Mouse (Mus musculus): ENCODE data around the gene Tmem17. TPM values are rescaled to one million over a fixed set of nuclear protein-coding genes. Genes with fewer than 3 reads are reported as not detected.
A peak's percentile ranks its signal among the peaks of the same experiment; 100 is the strongest.

Gene Tmem17
- total RNA-seq (2021), result 1 to 10 TPM; 5.8 to 7.6 TPM

DNA sequence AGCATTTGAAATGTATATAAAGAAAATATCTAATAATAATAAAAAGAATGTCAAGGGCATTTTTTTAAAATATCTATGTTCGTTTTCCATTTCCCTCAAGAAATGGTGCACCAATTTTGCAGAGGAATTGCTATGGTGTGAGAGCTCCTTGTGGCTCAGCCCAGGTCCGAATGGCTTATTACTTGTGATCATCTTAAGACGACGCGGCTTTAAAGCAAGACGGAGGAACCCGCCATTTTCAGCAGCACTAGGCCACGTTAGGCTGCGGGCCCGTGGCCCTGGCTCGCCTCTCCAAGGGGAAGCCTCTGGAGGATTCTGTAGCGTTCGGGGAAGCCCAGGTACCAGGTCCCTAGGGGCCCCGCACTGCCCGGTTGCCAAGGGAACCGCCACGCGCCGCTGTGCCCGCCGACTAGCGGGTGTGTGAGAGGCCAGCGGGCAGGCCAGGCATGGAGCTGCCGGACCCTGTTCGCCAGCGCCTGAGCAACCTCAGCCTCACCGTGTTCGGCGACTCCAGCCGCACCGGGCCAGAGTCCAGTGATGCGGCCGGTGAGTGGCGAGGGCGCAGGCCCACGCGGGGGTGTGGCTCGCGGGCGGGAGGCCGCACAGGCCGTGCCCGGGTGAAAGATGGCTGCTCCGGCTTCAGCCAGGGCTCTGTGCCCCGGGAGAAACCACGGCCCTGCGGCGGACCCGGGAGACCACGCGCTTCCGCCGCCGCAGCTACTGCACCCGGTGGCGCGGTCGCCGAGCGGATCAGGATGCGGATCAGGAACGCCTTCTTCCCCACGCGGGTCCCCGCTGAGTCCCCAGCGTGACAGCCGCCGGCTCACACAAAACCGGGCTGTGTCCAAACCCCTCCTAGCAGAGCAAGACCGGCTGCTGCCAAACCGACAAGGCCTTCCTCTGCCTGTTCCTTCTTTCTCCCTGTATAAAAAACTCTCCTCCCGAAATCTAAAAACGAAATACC lies at the start of gene Tmem17:
Gene Tmem17, plus strand, starts transcription at position 51 of the 964 bp plus-strand sequence.
- intact Hi-C loops (cut with DNase I), result loop anchor here (1.0 to 10.0 kb wide), 5 partner anchors 50 to 462 kb away; partner anchors contain the start of gene Zrsr1
- DNase-seq (ENCODE audit: low spot score in 2 of 2), result peak; percentile 86 to 87

DNA sequence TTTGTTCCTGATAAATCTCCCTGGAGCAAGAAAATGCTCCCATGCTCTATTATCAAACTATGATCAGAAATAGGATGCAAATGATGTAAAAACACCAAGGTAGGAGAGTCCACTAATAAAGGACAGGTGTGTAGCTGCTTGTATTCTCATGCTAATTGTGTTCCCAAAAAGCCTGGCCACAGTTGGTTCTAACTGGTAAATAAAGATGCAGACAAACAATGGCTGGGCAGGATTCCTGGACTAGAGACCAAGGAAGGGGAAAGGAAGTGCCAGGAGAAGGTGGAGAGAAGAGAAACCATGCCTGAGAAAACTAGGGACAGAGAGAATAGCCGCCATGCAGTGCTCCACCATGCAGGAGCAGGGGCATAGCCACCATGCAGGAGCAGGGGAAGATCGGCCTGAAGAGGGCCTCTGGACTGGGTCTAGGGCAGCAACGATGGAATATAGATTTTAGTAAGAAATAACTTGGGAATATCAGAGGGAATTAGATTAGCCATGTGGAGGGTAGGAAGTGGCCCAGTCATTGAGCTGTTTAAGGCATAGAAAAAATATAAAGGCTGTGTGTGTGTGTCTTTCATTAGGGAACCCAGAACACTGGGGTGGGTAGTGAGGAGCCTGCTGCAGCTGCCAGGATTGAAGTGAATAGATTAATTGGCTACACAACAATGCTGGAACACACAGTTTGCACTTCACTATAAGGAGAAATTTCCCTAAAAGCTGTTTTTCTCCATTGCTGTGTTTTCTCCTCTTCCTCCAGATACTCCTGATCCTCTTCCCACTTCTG lies 31.9 kb upstream of the Tmem17 start:
- intact Hi-C loops (cut with DNase I), result no loop called here
- no peak for DNase-seq (ENCODE audit: low spot score in 2 of 2)

DNA sequence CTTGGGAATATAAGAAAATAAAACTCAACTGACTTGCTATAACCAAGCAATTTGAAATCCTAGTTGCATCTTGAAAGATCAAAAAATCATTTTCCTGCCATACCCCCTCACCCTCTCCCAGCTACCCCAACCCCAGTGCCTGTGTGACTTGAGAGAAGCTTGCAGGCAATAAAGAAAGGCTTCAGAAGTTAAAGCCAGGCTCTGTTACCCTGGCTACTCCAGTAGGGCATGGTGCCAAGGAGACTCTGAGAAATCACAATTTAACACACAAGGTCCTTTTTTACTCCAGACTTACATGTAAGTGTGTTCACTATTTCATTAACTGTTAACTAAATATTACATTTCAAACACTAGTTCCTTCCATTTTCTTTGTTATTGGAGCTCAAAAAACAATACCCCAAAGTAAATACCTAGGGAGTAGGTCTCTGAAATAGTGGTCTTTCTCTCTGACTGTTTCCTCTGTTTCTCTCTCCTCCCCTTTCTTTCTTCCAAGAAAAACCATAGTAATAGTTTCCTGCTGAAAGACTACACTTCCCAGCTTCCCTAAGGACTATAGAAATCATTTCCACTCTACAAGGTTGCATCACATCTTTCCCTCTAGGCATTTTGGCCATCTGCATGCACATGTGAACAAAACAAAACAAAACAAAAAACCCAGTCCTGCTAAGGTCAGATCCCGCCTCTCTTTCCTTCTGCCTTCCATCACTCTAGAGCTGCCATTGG lies 30.1 kb upstream of the Tmem17 start:
- intact Hi-C loops (cut with DNase I), result no loop called here
- DNase-seq (ENCODE audit: low spot score in 2 of 2), result no peak

DNA sequence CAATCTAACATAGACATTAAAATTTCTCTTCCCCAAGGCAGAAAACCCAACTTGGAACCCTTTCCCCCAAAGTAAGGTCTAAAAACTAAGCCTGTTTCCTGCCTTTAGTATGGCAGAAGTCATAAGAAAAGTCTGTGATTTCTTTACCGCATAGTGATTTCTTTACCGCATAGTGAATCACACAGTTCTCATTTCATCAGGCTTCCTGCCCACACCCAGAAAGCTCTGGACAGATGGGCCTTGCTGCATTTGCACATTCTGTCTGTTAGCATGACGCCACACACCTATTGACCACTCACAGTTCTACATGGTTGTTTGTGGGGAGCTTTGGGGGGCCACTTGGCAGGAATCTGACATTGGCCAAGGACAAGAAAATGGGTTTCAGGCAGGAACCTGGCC lies 29.5 kb upstream of the Tmem17 start:
- intact Hi-C loops (cut with DNase I), result no loop called here
- DNase-seq (ENCODE audit: low spot score in 2 of 2), result peak in 1 of 2 experiments; percentile 61

DNA sequence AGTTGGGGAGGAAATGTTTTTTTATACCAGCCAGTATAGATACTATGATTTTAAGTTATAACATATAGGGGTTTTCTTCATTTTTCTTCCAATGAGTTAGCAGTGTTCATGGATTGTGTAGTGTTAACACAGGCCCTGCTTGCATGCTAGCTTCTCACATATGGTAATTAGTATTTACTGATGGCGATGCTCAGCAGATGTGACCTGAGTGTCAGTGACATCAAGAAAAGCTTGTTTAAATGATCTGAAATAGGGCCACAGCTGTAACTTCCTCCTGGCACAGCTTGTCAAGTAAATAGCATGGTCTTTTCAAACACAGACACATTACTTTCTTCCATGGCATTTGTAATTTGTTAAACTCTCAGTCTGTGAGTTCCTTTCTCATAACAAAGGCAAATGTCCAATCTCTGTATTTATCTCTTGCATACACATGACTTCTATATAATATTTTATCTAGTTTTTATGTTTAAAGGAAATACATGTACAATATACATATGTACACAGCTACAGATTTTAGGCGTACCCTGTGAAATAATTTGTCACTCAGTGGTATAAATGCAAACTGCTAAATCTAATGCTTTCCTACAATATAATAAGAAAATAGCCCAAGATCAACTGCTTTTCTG lies 18.1 kb upstream of the Tmem17 start:
- intact Hi-C loops (cut with DNase I), result no loop called here
- no peak for DNase-seq (ENCODE audit: low spot score in 2 of 2)

DNA sequence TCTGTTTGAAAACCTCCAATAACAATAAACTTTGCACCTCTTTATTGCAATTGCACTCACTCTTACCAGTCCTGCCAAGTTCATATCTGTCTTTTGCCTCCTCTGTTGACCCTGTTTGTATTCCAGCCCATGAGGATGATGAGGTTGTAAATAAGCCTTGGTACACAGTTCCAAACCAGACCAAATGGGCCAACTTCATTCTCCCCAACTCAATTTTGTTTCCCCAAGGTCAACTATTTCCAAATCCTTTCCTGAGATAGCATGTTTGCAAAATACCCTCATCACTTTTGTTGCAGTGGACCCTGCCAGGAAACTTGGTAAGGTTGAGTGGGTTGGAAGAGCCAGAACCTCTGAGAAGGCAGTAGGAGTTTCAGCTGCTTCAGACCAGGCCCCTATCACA lies 16.9 kb upstream of the Tmem17 start:
- DNase-seq (ENCODE audit: low spot score in 2 of 2), result no peak
- intact Hi-C loops (cut with DNase I), result no loop called here

DNA sequence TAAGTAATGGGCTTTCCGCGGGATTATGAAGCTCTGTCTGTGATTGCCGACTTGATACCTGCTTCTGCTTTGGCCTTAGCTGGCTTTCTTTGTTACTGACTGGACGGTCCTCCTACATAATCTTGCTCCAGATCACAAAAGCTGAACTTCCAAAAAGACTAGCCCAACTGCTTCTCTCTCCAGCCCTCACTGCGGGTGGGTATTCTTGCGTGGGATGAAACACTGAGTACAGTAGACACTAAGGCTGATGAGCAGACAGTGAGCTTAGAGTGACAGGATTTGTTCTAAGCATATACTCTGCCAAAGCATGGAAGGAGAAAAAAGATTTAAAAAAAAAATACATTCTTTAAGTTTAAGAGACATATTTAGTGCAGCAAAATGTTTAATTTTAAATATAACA lies 12.5 kb upstream of the Tmem17 start:
- peak; percentile 26 to 74 for DNase-seq (ENCODE audit: low spot score in 2 of 2)
- intact Hi-C loops (cut with DNase I), result no loop called here

DNA sequence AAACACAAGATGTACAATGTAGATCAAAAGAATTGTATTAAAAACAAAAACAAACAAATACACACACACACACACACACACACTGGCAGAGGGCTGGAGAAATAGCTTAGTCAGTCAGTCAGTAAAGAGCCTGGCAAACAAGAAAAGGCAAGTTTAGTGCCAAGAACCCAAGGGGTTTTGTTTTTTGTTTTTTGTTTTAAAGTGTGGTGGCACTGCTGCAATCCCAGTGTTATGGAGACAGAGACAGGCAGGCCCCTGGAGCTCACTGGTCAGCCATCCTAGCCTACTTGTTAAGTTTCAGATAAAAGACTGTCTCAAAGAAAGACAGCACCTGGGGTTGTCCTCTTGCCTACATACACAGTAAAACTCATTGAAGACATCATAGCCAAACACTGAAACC lies 12.0 kb upstream of the Tmem17 start:
- intact Hi-C loops (cut with DNase I), result no loop called here
- peak in 1 of 2 experiments; percentile 9 for DNase-seq (ENCODE audit: low spot score in 2 of 2)

DNA sequence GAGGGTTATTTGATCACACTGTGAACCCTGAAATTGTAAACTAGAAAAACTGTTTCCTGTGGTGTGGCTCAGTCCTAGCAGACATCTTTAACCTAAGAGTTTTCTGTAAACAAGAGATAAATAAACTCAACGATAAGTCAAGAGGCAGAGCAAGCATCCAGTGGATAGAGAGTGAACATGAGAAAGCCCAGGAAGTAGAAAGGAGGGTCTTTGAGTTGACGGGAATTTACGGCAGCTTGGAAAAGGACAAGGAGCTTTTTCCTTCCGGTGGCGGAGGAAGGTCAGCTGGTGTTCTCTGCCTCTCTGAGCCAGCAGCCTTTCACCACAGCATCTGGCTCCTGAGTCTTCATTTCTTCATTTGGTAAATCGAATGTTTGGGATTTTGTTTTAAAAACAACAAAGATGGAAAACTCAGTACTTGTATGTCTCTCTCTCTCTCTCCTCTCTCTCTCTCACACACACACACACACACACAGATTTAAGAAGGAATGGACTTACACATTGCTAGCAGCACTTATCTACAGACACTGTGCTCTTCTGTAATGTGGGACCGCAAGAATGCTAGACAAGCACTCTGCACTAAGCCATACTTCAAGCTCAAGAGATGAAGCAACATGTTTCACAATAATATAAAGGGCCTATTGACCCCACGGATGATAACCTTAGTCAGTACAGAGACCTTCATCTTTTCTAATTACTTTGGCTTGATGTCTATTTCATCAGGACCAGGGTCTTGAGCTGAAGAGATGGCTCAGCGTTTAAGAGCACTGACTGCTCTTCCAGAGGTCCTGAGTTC lies 10.9 kb upstream of the Tmem17 start:
- intact Hi-C loops (cut with DNase I), result no loop called here
- no peak for DNase-seq (ENCODE audit: low spot score in 2 of 2)

DNA sequence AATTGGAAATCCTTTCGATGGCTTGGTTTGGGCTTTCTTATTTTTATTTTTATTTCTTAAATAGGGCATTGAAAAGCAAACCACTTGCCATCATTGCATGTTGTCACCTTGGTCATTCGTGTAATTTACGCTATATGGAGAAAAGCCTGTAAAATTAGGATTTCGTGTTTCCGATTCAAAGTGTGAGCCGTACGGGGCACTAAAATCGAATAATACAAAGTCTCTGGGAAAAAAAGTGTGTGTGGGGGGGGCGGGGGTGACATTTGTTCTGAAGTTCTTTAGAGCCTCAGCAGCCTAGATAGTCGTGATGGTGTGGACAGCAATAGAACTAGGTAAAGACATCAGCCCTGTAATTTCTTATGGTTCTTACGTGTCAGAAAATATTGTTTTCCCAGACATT lies 1.2 kb downstream of the Tmem17 start:
- DNase-seq (ENCODE audit: low spot score in 2 of 2), result no peak
- intact Hi-C loops (cut with DNase I), result loop anchor here (2.0 to 10.0 kb wide), 4 partner anchors 49 to 462 kb away; partner anchors contain the start of gene Zrsr1

DNA sequence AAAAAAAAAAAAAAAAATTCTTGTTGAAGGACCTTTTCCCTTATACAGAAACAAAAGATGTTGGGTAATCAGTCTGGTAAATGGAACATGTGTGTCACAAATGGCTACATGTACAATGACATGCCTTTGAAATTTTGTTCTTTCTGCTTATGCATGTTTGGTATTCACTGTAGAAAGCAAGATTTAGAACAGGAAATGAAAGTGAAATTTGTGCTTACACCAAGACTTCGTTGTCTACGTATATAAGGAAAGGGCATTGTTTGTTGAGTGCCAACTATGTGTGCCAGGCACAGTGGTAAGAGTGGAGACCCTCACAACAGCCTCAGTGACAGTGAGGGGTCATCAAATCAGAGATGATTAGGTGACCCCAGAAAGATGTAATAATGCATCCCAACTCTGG lies 3.2 kb downstream of the Tmem17 start:
- intact Hi-C loops (cut with DNase I), result loop anchor here (10.0 kb wide), 1 partner anchor 460 kb away; the partner anchor contains the start of gene Zrsr1
- DNase-seq (ENCODE audit: low spot score in 2 of 2), result no peak

DNA sequence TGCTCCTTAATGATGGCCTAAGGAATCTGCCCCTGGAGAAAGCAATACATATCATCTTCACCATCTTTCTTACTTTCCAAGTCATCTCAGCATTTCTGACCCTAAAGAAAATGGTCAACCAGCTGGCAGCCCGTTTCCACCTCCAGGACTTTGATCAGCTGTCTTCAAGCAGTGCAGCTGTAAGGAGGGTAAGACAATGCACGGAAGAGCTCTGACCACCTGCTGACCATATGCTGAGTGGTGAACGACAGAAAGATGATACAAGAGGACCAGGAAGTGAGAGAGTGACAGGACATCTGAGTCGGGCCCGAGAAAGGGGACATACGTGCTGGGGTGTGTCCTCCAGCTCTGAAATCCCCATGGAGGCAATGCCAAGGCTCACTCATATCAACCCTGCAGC lies 6.6 kb downstream of the Tmem17 start:
- no peak for DNase-seq (ENCODE audit: low spot score in 2 of 2)
- intact Hi-C loops (cut with DNase I), result loop anchor here (10.0 kb wide), 1 partner anchor 456 kb away; the partner anchor contains the start of gene Zrsr1

DNA sequence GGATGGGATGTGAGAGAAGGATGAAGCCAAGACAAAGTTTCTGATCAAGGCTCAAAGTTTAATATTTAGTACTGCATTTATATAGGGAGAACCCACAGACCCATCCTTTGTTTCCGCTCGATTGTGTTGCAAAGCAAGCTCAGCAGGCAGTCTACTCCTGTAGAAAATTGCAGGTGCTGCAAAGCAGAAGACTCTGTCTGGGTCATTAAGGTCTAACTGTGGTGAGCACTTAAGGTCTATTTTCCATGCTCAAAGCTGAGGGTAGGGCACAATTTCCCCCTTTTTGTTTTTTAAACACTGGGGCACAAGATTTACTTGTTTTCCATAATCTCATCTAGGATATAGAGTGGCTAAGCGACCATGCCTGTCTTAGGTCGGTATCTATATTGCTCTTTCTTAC lies 8.4 kb downstream of the Tmem17 start:
- no peak for DNase-seq (ENCODE audit: low spot score in 2 of 2)
- intact Hi-C loops (cut with DNase I), result no loop called here

DNA sequence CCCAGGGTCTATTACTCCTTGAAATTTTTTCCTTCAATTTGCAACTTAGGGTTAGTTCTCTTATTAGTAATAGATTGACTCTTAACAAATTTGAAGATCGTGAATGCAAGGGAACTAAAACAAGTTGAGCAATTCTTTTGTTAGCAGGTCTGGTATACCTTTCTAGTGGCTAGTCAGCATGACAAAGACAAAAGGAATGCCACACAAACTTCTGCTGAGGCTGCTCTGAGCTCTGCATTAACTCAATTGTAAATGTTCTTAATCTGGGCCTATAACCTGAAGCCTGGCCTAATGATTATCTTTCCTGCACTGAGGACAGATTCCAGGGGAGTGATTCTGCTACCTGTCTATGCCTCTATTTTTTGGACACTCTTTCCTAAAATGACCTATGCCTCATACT lies 12.7 kb downstream of the Tmem17 start:
- DNase-seq (ENCODE audit: low spot score in 2 of 2), result no peak
- intact Hi-C loops (cut with DNase I), result no loop called here

DNA sequence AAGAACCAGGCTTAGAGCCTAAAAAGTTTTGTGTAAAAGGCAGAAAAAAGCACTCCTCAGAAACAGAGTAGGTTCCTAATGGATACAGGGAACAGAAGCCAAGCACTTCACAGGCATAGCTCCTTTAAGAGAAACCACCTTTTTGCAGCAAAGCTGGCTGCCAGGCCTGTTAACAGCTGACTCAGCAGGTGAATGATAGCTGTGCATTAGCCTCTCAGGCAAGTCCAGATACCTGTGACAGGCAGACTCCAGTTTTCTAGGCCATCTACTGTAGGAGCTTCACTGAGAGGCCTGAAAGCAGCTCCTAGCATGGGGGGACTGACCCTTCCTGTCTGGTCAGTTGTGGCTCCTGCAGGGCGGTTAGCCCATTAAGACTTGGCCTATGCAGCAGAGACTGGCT lies 28.7 kb downstream of the Tmem17 start:
- intact Hi-C loops (cut with DNase I), result no loop called here

DNA sequence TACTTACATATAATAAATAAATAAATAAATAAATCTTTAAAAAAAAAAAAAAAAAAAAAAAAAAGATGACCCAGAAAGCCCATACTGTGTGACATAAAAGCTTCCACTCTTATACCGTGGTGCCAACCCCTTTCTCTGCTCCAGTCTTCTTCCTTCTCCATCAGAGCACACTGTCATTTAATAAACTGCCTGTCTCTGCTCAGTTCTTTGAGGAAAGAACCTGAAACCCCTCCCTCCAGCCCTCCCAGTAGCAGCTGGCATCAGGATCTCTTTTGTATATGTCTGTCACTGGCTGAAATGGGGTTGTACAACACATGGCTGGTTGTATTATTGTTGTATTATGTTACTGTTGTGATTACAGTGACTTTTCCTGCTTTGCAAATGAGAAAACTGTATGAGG lies 48.2 kb downstream of the Tmem17 start:
- intact Hi-C loops (cut with DNase I), result loop anchor here (5.0 kb wide), 1 partner anchor 48 kb away; the partner anchor contains the start of gene Tmem17
- no peak for DNase-seq (ENCODE audit: low spot score in 2 of 2)

More for the DNA sequence above, 28.7 kb downstream of the Tmem17 start:
- no peak for DNase-seq (ENCODE audit: low spot score in 2 of 2)

DNA sequence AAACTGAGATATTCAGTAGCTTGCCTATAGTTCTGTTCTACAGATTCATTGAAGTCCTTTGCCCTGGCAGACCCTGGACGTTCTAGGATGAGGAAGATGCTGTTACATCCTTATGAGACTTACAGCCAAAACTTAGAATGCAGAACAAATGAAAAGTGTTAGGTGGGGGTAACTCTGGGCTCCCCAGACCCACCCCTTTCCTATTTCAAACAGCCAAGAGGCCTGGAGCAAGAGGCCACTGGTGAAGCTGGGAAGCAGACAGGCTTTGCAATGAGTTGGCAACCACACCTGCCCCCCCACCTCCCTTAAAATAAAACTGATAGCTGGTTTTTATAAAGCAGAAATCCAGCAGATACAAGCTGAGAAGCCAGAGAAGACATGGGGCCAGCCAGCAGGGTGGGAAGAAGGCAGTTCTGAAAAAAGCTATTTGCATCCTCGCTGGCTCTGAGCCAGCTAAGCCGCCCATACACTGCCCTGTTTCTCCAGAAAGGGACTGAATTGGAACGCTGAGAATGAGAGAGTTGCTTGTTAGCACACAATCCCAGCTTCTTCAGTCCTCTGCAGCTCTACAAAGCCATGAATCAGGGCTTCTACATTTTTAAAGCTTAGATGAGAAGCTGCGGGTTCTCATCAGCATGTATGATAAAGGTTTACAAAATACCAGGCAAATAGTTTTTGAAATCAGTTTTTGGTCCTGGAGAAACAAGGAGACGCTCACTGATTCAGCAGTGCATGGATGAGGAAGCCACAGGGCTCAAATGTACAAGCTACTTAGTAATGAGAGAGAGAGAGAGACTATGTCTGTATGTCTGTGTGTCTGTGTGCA lies 48.8 kb downstream of the Tmem17 start:
- peak; percentile 91 to 97 for DNase-seq (ENCODE audit: low spot score in 2 of 2)
- intact Hi-C loops (cut with DNase I), result loop anchor here (5.0 kb wide), 1 partner anchor 48 kb away; the partner anchor contains the start of gene Tmem17

DNA sequence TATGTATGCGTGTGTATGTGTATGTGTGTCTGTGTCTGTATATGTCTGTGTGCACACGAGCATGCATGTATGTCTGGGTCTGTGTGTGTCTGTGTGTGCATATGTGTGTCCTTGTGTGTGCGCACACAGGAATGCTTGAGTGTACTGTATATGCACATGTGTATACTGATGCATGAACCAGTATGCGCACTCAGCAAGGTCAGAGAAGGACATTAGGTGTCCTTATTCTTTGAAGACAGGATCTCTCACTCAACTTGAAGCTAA lies 49.4 kb downstream of the Tmem17 start:
- intact Hi-C loops (cut with DNase I), result loop anchor here (5.0 kb wide), 1 partner anchor 49 kb away; the partner anchor contains the start of gene Tmem17
- no peak for DNase-seq (ENCODE audit: low spot score in 2 of 2)
